Mouse (Mus musculus) B cell, adult 67 days (primary cell): ENCODE results near the gene Dnaaf3. TPM values are rescaled to one million over a fixed set of nuclear protein-coding genes. Genes with fewer than 3 reads are reported as not detected.

ENCODE experiments used
- total RNA-seq, 2 experiments: library from RNA; stranded (reverse); gene quantifications; 4 replicates each; pipeline ENCODE4 v1.2.4; 2023

The Dnaaf3 gene
- not detected for total RNA-seq

DNA sequence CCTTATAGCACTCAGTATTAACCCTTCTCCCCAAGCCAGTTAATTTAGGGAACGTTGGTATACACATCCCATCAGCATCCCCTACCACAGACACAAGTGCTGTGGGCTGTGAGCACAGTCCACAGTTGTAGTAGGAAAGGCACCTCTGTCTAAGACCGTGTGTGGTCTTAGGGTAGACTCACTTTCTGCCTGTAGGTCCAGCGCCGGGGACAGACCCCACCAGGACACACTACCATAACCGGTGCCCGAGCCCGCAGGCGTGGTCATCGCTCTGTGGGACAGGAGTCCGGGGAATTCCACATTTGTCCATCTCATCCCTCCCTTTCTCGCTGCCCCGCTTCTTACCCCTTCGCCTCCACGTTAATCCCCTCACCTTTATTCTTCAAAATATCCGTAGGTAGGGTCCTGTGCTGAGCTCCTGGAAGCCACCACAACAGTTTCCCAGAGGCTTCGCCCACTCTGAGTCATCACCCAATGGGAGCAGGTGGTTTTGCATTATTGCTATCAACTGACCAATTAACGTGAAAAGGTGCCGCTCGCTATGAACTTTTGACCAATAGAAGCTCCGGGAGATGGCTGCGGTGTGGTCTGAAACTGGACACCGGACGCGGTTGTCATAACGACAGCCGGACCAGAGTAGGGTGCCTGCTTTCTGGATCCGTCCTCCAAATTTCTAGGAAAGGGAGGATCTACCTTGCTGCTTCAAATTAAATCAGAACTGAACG, at the start of gene Dnaaf3:
Dnaaf3 (minus strand) TSS at position 449 of the 725 bp plus-strand sequence.

DNA sequence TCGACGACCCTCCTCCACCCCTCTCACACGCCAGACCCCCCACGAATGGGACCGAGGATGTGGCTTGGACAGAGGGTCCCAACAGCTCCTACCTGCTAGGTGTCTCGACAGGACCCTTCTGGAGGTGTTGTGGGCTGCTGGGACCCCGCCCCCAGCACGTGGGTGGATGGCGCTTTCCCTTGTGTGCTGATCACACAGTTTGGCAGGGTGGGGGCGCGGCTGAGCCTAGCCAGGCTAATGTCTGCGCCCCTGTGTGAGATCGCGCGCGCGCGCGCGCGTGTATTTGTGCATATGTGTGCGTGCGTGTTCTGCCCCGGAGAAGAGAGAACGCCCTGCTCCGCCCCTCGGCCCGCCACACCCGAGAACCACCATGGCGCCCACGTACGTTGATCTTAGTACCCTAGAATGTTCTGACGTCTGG, 15.0 kb upstream of the Dnaaf3 start, which contains the start of gene Syt5:
Syt5 (minus strand) TSS at position 321 of the 421 bp plus-strand sequence.

DNA sequence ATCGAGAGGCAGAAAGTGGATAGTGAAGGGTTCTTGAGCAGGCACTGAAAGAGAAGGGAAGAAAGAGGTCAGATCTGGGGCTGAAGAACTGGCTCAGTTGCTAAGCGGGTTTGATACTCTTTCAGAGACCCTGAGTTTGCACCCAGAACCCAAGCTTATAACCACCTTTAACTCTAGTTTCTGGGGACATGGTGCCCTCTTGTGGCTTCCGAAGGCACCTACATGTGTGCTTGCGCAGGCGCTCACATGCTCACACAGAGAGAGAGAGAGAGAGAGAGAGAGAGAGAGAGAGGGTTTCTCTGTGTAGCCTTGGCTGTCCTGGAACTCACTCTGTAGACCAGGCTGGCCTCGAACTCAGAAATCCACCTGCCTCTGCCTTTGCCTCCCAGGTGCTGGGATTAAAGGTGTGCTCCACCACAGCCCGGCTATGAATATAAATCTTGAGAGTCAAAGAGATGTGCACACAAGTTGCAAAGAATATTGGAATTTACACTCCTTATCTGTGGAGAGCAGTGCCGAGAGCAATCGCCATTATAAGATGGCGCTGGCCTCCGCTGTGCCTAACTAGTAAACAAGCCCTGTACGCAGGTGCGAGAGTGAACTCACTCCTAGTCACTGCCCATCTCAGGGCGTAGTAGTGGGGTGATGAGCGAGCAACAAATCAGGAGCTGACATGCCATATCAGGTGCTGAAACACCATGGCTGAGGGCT, 7.9 kb downstream of the Dnaaf3 start, which contains the start of gene Tnni3:
Tnni3 (minus strand) TSS at position 18 of the 711 bp plus-strand sequence.

DNA sequence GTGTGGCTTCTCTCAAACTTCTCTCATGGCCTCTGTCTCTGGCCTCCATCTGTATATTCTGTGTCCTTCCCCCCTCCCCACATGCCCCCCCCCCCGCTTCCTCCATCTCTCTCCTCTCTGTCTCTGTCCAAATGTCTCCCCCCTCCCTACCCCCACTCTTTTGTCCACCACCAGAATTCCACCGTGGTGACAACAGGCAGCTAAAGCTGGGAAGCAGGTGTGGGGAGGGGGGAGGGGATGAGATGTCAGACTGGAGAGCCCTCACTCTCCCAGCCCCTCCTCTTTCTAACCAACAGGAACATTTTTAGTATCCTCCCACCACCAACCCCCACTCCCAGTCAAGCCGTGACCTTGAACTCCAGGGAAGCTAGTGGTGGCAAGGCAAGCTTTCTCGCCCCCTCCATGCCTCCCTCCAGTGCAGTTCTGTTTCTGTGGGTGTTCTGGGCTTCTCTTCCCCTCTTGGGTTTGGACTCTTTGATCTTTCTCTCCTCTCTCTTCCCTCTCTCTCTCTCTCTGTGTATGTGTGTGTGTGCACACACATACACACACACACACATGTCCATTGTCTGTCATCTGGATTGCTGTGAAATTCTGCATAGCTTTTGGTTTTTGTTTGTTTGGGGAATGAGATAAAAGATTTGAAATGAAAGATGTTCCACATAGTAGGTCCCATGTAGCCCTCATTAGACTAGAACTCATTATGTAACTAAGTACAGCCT, 15.8 kb downstream of the Dnaaf3 start, which contains the start of gene Tnnt1:
Tnnt1 (minus strand) TSS at position 51 of the 719 bp plus-strand sequence.

DNA sequence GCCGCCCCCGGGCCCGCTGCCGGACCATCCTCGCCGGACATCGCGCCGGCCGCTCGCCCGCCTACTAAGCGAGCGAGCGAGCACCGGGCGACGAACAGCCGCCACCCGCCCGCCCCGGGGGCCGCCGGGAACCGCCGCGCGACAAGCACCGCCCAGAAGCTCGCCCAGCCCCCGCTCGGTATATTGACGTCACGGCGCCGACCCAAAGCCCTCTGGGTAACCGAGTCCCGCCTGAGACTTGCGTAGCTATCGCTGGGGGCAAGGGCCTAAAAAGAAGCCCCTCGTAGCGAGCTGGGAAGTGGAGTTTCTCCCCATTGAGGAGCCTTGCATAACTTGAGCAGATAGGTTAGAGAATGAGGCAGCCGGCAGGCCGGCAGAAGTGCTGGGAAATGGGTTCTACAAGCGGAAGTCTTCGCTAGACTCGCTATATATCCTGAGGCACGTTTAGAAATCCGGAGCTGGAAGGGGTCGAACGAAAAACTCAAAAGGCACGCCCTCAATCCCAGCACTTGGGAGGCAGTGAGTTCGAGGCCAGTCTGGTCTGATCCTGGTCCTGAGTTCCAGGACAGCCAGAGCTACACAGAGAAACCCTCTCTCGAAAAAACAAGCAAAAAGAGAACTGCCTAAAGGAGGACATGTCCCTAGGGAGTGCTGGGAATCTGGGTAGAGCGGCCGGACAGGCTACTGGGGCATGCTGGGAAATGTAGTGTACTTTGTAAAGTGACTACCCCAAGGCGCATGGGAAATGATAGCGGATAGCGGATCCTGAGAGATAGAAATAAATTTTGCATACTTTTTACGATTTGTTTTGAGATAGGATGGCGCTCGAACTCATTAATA, 30.5 kb downstream of the Dnaaf3 start, which contains the start of gene Ppp1r12c:
Ppp1r12c (minus strand) TSS at position 123 of the 840 bp plus-strand sequence.

Other genes with a start within 250 kb of the Dnaaf3 start
- 1 to 10 TPM in 1 of 2 experiments, not detected in 1; 2.0 TPM for gene Ncr1, start 194.7 kb downstream of the Dnaaf3 start, total RNA-seq
- not detected for gene Gp6, start 134.7 kb downstream of the Dnaaf3 start, total RNA-seq
- 10 to 100 TPM; 12.0 to 13.2 TPM for gene Rdh13, start 86.8 kb downstream of the Dnaaf3 start, total RNA-seq
- 10 to 100 TPM; 18.2 to 29.7 TPM for gene Eps8l1, start 71.8 kb downstream of the Dnaaf3 start, total RNA-seq
- 100 to 1,000 TPM; 228 to 250 TPM for gene Ppp1r12c, start 30.8 kb downstream of the Dnaaf3 start, total RNA-seq
- not detected for gene Tnnt1, start 16.1 kb downstream of the Dnaaf3 start, total RNA-seq
- under 1 TPM in 1 of 2 experiments, not detected in 1; 0.80 TPM for gene Tnni3, start 8.2 kb downstream of the Dnaaf3 start, total RNA-seq
- not detected for gene Syt5, start 15.1 kb upstream of the Dnaaf3 start, total RNA-seq
- not detected for gene Ptprh, start 71.6 kb upstream of the Dnaaf3 start, total RNA-seq
- gene Tmem86b, start 99.0 kb upstream of the Dnaaf3 start, total RNA-seq = 10 to 100 TPM; 50.4 to 62.8 TPM
- gene Ppp6r1, start 126.6 kb upstream of the Dnaaf3 start, total RNA-seq = 100 to 1,000 TPM; 242 to 257 TPM
- 10 to 100 TPM; 52.2 to 54.9 TPM for gene Hspbp1, start 152.6 kb upstream of the Dnaaf3 start, total RNA-seq
- not detected for gene Brsk1, start 158.2 kb upstream of the Dnaaf3 start, total RNA-seq
- 1 to 10 TPM; 2.9 to 3.5 TPM for gene Tmem150b, start 192.8 kb upstream of the Dnaaf3 start, total RNA-seq
- 100 to 1,000 TPM; 100 to 105 TPM for gene Kmt5c, start 207.7 kb upstream of the Dnaaf3 start, total RNA-seq
- gene Cox6b2, start 220.6 kb upstream of the Dnaaf3 start, total RNA-seq = 1 to 10 TPM; 2.7 to 6.8 TPM
- not detected for gene Fam71e2, start 238.8 kb upstream of the Dnaaf3 start, total RNA-seq